Mouse (Mus musculus): ENCODE data around the gene Zfp366. TPM values are rescaled to one million over a fixed set of nuclear protein-coding genes. Genes with fewer than 3 reads are reported as not detected.

Gene Zfp366
- polyA plus RNA-seq, 1 experiment from 2014 or later, result 0.14 TPM

- Histone ChIP-seq H3K4me3 (no peak overlapping the region), H3K4me1 (peaks cover 14% of the 10 kb centered on the region), H3K36me3 (no peaks in the 10 kb centered on the region), H3K27me3 (ENCODE audit: insufficient read depth, poor library complexity, severe bottlenecking) (no peaks in the 10 kb centered on the region), H3K27ac (peak overlapping the region; percentile 56), H3K9me3 (no peaks in the 10 kb centered on the region)
- DNase-seq (ENCODE audit: low spot score), result no peak
- WGBS, result 59% methylated on average over 11 of the region's 11 CpGs
Measured at GRCm38 (mm10) chr13:99190466-99190865, 5.8 kb downstream of the Zfp366 start.

GRCm38 (mm10) chr13:99191063-99191462 lies 6.4 kb downstream of the Zfp366 start:
- no peak for DNase-seq (ENCODE audit: low spot score)
- Histone ChIP-seq H3K4me1 (peaks cover 12% of the 10 kb centered on the region), H3K4me3 (no peak overlapping the region), H3K36me3 (no peaks in the 10 kb centered on the region), H3K9me3 (no peaks in the 10 kb centered on the region), H3K27ac (no peak overlapping the region), H3K27me3 (ENCODE audit: insufficient read depth, poor library complexity, severe bottlenecking) (no peaks in the 10 kb centered on the region)
- 92% methylated on average over 13 of the region's 13 CpGs for WGBS

GRCm38 (mm10) chr13:99196314-99196713 lies 11.7 kb downstream of the Zfp366 start:
- WGBS, result 82% methylated on average over 12 of the region's 12 CpGs
- Histone ChIP-seq H3K36me3 (no peaks in the 10 kb centered on the region), H3K27ac (no peak overlapping the region), H3K4me1 (peaks cover 16% of the 10 kb centered on the region), H3K9me3 (no peaks in the 10 kb centered on the region), H3K4me3 (no peak overlapping the region), H3K27me3 (ENCODE audit: insufficient read depth, poor library complexity, severe bottlenecking) (no peaks in the 10 kb centered on the region)
- DNase-seq (ENCODE audit: low spot score), result no peak

GRCm38 (mm10) chr13:99196865-99197264 lies 12.2 kb downstream of the Zfp366 start:
- WGBS, result 61% methylated on average over 4 of the region's 4 CpGs
- H3K4me1 ChIP-seq, result peaks cover 17% of the 10 kb centered on the region
- H3K27me3 ChIP-seq (ENCODE audit: insufficient read depth, poor library complexity, severe bottlenecking), result no peaks in the 10 kb centered on the region
- no peak overlapping the region for H3K27ac ChIP-seq
- H3K9me3 ChIP-seq, result no peaks in the 10 kb centered on the region
- no peak for DNase-seq (ENCODE audit: low spot score)
- no peak overlapping the region for H3K4me3 ChIP-seq
- no peaks in the 10 kb centered on the region for H3K36me3 ChIP-seq

- Histone ChIP-seq H3K36me3 (no peaks in the 10 kb centered on the region), H3K27ac (peak overlapping the region; percentile 52; the same call in 1 of the 2 replicates), H3K9me3 (no peaks in the 10 kb centered on the region), H3K27me3 (ENCODE audit: insufficient read depth, poor library complexity, severe bottlenecking) (no peaks in the 10 kb centered on the region), H3K4me1 (peaks cover 8% of the 10 kb centered on the region; the same call in 1 of the 2 replicates), H3K4me3 (no peak overlapping the region)
- 66% methylated on average over 16 of the region's 16 CpGs for WGBS
- DNase-seq (ENCODE audit: low spot score), result no peak
Measured at GRCm38 (mm10) chr13:99201647-99202574, 17.3 kb downstream of the Zfp366 start.

GRCm38 (mm10) chr13:99207214-99207613 lies 22.6 kb downstream of the Zfp366 start:
- no peaks in the 10 kb centered on the region for H3K27me3 ChIP-seq (ENCODE audit: insufficient read depth, poor library complexity, severe bottlenecking)
- WGBS, result 93% methylated on average over 9 of the region's 9 CpGs
- H3K9me3 ChIP-seq, result no peaks in the 10 kb centered on the region
- H3K27ac ChIP-seq, result no peak overlapping the region
- no peak for DNase-seq (ENCODE audit: low spot score)
- H3K36me3 ChIP-seq, result no peaks in the 10 kb centered on the region
- H3K4me3 ChIP-seq, result no peak overlapping the region
- peaks cover 11% of the 10 kb centered on the region for H3K4me1 ChIP-seq

- no peaks in the 10 kb centered on the region for H3K27me3 ChIP-seq (ENCODE audit: insufficient read depth, poor library complexity, severe bottlenecking)
- no peak overlapping the region for H3K27ac ChIP-seq
- WGBS, result 85% methylated on average over 5 of the region's 5 CpGs
- H3K36me3 ChIP-seq, result no peaks in the 10 kb centered on the region
- DNase-seq (ENCODE audit: low spot score), result no peak
- no peak overlapping the region for H3K4me3 ChIP-seq
- H3K4me1 ChIP-seq, result peaks cover 7% of the 10 kb centered on the region
- no peaks in the 10 kb centered on the region for H3K9me3 ChIP-seq
Measured at GRCm38 (mm10) chr13:99209859-99210258, 25.2 kb downstream of the Zfp366 start.

GRCm38 (mm10) chr13:99210837-99211236 lies 26.2 kb downstream of the Zfp366 start:
- H3K4me1 ChIP-seq, result peaks cover 7% of the 10 kb centered on the region
- no peaks in the 10 kb centered on the region for H3K9me3 ChIP-seq
- H3K27ac ChIP-seq, result no peak overlapping the region
- WGBS, result 74% methylated on average over 5 of the region's 5 CpGs
- no peak for DNase-seq (ENCODE audit: low spot score)
- H3K27me3 ChIP-seq (ENCODE audit: insufficient read depth, poor library complexity, severe bottlenecking), result no peaks in the 10 kb centered on the region
- H3K36me3 ChIP-seq, result no peaks in the 10 kb centered on the region
- no peak overlapping the region for H3K4me3 ChIP-seq

GRCm38 (mm10) chr13:99212976-99213375 lies 28.4 kb downstream of the Zfp366 start:
- no peak for DNase-seq (ENCODE audit: low spot score)
- Histone ChIP-seq H3K27me3 (ENCODE audit: insufficient read depth, poor library complexity, severe bottlenecking) (no peaks in the 10 kb centered on the region), H3K27ac (peak overlapping the region; percentile 11; the same call in 1 of the 2 replicates), H3K4me1 (peaks cover 7% of the 10 kb centered on the region), H3K9me3 (no peaks in the 10 kb centered on the region), H3K36me3 (no peaks in the 10 kb centered on the region), H3K4me3 (peak overlapping the region; percentile 9; the same call in 1 of the 2 replicates)
- WGBS, result 32% methylated on average over 5 of the region's 5 CpGs

- Histone ChIP-seq H3K36me3 (no peaks in the 10 kb centered on the region), H3K27ac (no peak overlapping the region), H3K4me3 (no peak overlapping the region), H3K27me3 (ENCODE audit: insufficient read depth, poor library complexity, severe bottlenecking) (no peaks in the 10 kb centered on the region), H3K9me3 (no peaks in the 10 kb centered on the region), H3K4me1 (peaks cover 5% of the 10 kb centered on the region)
- 83% methylated on average over 2 of the region's 2 CpGs for WGBS
- DNase-seq (ENCODE audit: low spot score), result no peak
Measured at GRCm38 (mm10) chr13:99216005-99216404, 31.4 kb downstream of the Zfp366 start.

GRCm38 (mm10) chr13:99217984-99218383 lies 33.4 kb downstream of the Zfp366 start:
- no peaks in the 10 kb centered on the region for H3K9me3 ChIP-seq
- H3K36me3 ChIP-seq, result no peaks in the 10 kb centered on the region
- no peak for DNase-seq (ENCODE audit: low spot score)
- H3K27ac ChIP-seq, result no peak overlapping the region
- WGBS, result 23% methylated on average over 4 of the region's 4 CpGs
- H3K4me3 ChIP-seq, result no peak overlapping the region
- H3K4me1 ChIP-seq, result no peaks in the 10 kb centered on the region; the same call in 1 of the 2 replicates
- H3K27me3 ChIP-seq (ENCODE audit: insufficient read depth, poor library complexity, severe bottlenecking), result no peaks in the 10 kb centered on the region

GRCm38 (mm10) chr13:99219586-99219985 lies 35.0 kb downstream of the Zfp366 start:
- H3K27me3 ChIP-seq (ENCODE audit: insufficient read depth, poor library complexity, severe bottlenecking), result no peaks in the 10 kb centered on the region
- H3K4me1 ChIP-seq, result peaks cover 3% of the 10 kb centered on the region; the same call in 1 of the 2 replicates
- no peak overlapping the region for H3K4me3 ChIP-seq
- no peaks in the 10 kb centered on the region for H3K36me3 ChIP-seq
- H3K9me3 ChIP-seq, result no peaks in the 10 kb centered on the region
- 90% methylated on average over 4 of the region's 4 CpGs for WGBS
- H3K27ac ChIP-seq, result no peak overlapping the region
- no peak for DNase-seq (ENCODE audit: low spot score)

- WGBS, result 86% methylated on average over 3 of the region's 3 CpGs
- Histone ChIP-seq H3K9me3 (no peaks in the 10 kb centered on the region), H3K4me3 (no peak overlapping the region), H3K36me3 (no peaks in the 10 kb centered on the region), H3K27ac (no peak overlapping the region), H3K4me1 (peaks cover 22% of the 10 kb centered on the region), H3K27me3 (ENCODE audit: insufficient read depth, poor library complexity, severe bottlenecking) (no peaks in the 10 kb centered on the region)
- DNase-seq (ENCODE audit: low spot score), result peak; percentile 61
Measured at GRCm38 (mm10) chr13:99221996-99222395, 37.4 kb downstream of the Zfp366 start.
